Mouse (Mus musculus) left cerebral cortex, adult 2 months (tissue): ENCODE data around the gene Cdca5. TPM values are rescaled to one million over a fixed set of nuclear protein-coding genes. Genes with fewer than 3 reads are reported as not detected.

Experiments
- DNase-seq, 2 experiments: peaks; one replicate each; pipeline ENCODE4 v3.0.0; 2021 to 2022; ENCODE audit warnings: low spot score in 2 of 2, mixed read lengths in 1 of 2; ENCODE audit errors: extremely low spot score in 1 of 2
- H3K27ac ChIP-seq: fragments of 200-600 bp; 2 replicates; pipeline ENCODE4 v1.8.1; 2022
- H3K4me3 ChIP-seq: fragments of 200-600 bp; 2 replicates; pipeline ENCODE4 v1.8.1; 2022
- CTCF ChIP-seq: fragments of 200-600 bp; IDR thresholded peaks from 2 replicates; pipeline ENCODE4 v1.8.1; 2022; ENCODE audit warnings: antibody characterized with exemption, mild to moderate bottlenecking, moderate library complexity
- intact Hi-C: fragments of 180-260 bp; cut with DNase I; formaldehyde crosslinking; loops from one replicate; pipeline ENCODE4 v1.15.1; 2025
- total RNA-seq, 2 experiments: library from RNA; stranded (reverse); gene quantifications; 2 replicates each; pipeline ENCODE4 v1.2.3; 2021

The Cdca5 gene
- total RNA-seq, 2 experiments from 2014 or later = not detected

- DNase-seq = no peak
- intact Hi-C loops = loop anchor here (5.0 to 10.0 kb wide), 2 partner anchors 35 to 253 kb away; partner anchors contain the start of genes Men1 and Sac3d1
- Histone ChIP-seq H3K4me3 (no peak within 1 kb of the TSS), H3K27ac (no peak within 1 kb of the TSS)
- no peak for TF ChIP-seq CTCF
Observed at GRCm38 (mm10) chr19:6082156-6082555, 2.6 kb upstream of the Cdca5 start, which contains the start of gene Gm28374. Gm28374 (minus strand) TSS chr19:6082256.

- H3K4me3 ChIP-seq = peak overlapping the region; percentile 70
- no peak for TF ChIP-seq CTCF
- intact Hi-C loops = loop anchor here (2.0 to 10.0 kb wide), 2 partner anchors 25 to 249 kb away; partner anchors contain the start of genes Men1 and Znhit2
- DNase-seq = no peak
- H3K27ac ChIP-seq = no peak overlapping the region
Observed at GRCm38 (mm10) chr19:6085417-6085879, 665 bp downstream of the Cdca5 start.

- intact Hi-C loops = loop anchor here (10.0 kb wide), 1 partner anchor 246 kb away; the partner anchor contains the start of gene Men1
- no peak overlapping the region for H3K4me3 ChIP-seq
- H3K27ac ChIP-seq = no peak overlapping the region
- no peak for DNase-seq
- no peak for TF ChIP-seq CTCF
Observed at GRCm38 (mm10) chr19:6088841-6089240, 4.1 kb downstream of the Cdca5 start.

- no peak for DNase-seq
- intact Hi-C loops = no loop called here
- no peak within 1 kb of the TSS for H3K27ac ChIP-seq
- no peak for TF ChIP-seq CTCF
- no peak within 1 kb of the TSS for H3K4me3 ChIP-seq
Observed at GRCm38 (mm10) chr19:6094119-6094518, 9.3 kb downstream of the Cdca5 start, which contains the start of gene AC131692.1. AC131692.1 (plus strand) TSS chr19:6094419.

- intact Hi-C loops = no loop called here
Observed at GRCm38 (mm10) chr19:6097847-6098246, 13.1 kb downstream of the Cdca5 start.

GRCm38 (mm10) chr19:6101186-6101585 is 16.4 kb downstream of the Cdca5 start:
- intact Hi-C loops = no loop called here
- DNase-seq = no peak
- no peak for TF ChIP-seq CTCF

More at GRCm38 (mm10) chr19:6097847-6098246, 13.1 kb downstream of the Cdca5 start:
- no peak for TF ChIP-seq CTCF
- no peak overlapping the region for H3K4me3 ChIP-seq
- no peak for DNase-seq
- no peak overlapping the region for H3K27ac ChIP-seq

GRCm38 (mm10) chr19:6102169-6102853 is 17.5 kb downstream of the Cdca5 start:
- no peak overlapping the region for H3K27ac ChIP-seq
- DNase-seq = no peak
- TF ChIP-seq CTCF = no peak
- intact Hi-C loops = no loop called here
- H3K4me3 ChIP-seq = no peak overlapping the region

More at GRCm38 (mm10) chr19:6101186-6101585, 16.4 kb downstream of the Cdca5 start:
- Histone ChIP-seq H3K4me3 (no peak overlapping the region), H3K27ac (no peak overlapping the region)

- Histone ChIP-seq H3K4me3 (no peak overlapping the region), H3K27ac (no peak overlapping the region)
- no peak for DNase-seq
- intact Hi-C loops = no loop called here
- no peak for TF ChIP-seq CTCF
Observed at GRCm38 (mm10) chr19:6104476-6104875, 19.7 kb downstream of the Cdca5 start.

- Histone ChIP-seq H3K4me3 (no peak within 1 kb of the TSS), H3K27ac (no peak within 1 kb of the TSS)
- TF ChIP-seq CTCF = no peak
- no peak for DNase-seq
- intact Hi-C loops = loop anchor here (5.0 kb wide), 1 partner anchor 212 kb away; no protein-coding TSS in a partner anchor
Observed at GRCm38 (mm10) chr19:6105586-6105985, 20.8 kb downstream of the Cdca5 start, which contains the start of gene Naaladl1. Naaladl1 (plus strand) TSS chr19:6105782.

- no peak for TF ChIP-seq CTCF
- intact Hi-C loops = no loop called here
- Histone ChIP-seq H3K4me3 (no peak overlapping the region), H3K27ac (no peak overlapping the region)
- no peak for DNase-seq
Observed at GRCm38 (mm10) chr19:6113116-6113515, 28.3 kb downstream of the Cdca5 start.

GRCm38 (mm10) chr19:6116113-6116850 is 31.5 kb downstream of the Cdca5 start:
- intact Hi-C loops = loop anchor here (5.0 kb wide), 1 partner anchor 34 kb away; the partner anchor contains the start of genes Cdca5, Gm28374, Tmem262 and Zfpl1
- TF ChIP-seq CTCF = no peak
- DNase-seq = peak in 1 of 2 experiments; percentile 29
- Histone ChIP-seq H3K4me3 (no peak overlapping the region), H3K27ac (peak overlapping the region; percentile 7; the same call in 1 of the 2 replicates)
